Mouse (Mus musculus): Measurements from ENCODE around the gene Plaa. TPM values are rescaled to one million over a fixed set of nuclear protein-coding genes. Genes with fewer than 3 reads are reported as not detected.

Plaa gene
- polyA plus RNA-seq (2012; rRNA removed) = 47.2 and 50.5 TPM in 2 replicates

DNA sequence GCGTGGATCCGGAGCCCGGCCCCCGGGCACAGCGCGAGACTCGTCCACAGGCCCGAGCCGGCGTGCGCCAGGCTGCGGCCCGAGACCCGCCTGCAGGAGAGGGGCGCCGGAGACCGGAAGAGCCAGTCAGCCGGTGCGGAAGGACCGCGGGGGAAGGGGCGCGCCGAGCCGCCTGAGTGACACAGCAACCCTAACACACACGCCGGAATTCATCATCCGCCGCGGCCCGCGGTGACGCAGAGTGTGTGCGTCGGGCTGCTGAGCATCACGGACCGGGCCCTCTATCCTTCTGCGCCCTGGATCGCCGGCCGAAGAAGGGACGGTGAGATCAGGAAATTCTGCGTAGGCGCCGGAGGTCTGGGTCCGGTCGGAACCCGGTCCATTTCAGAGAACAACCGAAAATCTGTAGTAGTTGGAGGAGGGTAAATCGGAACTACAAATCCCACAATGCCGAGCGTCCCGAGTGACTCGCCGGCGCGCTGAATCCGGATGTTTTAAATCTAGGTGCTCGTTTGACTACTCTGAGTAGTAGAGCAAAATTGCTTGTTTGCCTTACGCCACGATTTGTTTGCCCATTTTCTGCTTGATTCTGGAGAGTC, at the start of gene Plaa:
Gene Plaa, minus strand, starts transcription at position 214 of the 599 bp plus-strand sequence.

DNA sequence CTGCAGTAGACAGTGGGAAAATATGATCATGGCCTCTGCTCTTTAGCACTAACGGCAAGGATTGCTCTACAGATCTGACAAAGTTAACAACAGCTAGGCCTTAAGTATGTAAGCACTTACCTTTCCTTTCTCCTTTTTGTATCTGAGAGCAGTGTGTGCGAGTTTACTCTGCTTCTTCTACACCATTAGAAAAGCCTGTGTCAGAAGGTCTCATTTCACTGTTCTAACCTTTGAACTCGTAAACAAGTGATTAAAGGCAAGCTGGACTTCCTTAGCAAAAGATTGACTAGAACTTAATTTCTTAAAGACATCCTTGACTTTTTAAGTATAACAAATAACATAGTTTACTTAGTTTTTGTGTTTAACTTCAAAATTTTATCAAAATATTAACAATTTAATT, 46.9 kb upstream of the Plaa start, which contains the start of gene Lrrc19:
Gene Lrrc19, minus strand, starts transcription at position 225 of the 400 bp plus-strand sequence.

DNA sequence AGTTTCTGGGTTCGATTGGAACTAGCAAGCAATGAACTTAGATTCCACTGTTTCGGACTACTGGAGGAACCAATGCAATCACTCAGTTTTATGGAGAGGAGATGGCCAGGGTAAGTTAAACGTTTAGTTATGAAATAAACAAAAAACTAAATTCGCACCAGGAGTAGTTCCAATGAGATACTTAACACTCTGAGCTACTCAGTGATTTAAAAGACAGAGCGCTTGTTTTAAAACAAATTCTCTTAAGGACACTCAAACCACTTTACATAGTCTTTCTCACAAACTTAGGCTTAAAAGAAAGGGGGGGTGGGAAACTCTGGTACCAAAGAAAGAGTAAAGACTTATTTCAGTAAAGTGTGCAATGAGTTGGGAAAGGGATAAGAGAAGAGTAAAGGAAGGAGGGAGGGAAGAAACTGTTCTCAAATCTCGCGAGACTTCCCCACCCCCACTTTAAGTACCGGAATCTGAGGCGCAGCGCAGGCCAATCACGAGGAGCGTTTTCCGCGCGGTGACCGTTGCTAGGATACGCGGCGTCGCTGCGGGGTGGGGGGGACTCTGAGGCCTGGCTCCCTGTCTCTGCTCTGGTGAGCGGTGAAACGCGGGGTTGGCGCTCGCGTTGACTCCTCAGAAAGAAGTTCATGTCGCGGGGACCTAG, 11.1 kb upstream of the Plaa start, which contains the start of gene Ift74:
Gene Ift74, plus strand, starts transcription at position 520 of the 655 bp plus-strand sequence.

GRCm38 (mm10) chr4:94556265-94557054, 46.6 kb downstream of the Plaa start, which contains the start of the genes Gm10306 and Caap1:
TSS of gene Gm10306 (plus strand) at chr4:94556546.
TSS of gene Caap1 (minus strand) at chr4:94556796.

Other genes starting within 250 kb of the Plaa start
- not detected in 2 replicates for gene Gm10306, start 46.7 kb downstream of the Plaa start, polyA plus RNA-seq (2012; rRNA removed)
- gene Caap1, start 46.4 kb downstream of the Plaa start, polyA plus RNA-seq (2012; rRNA removed) = 12.3 and 14.5 TPM in 2 replicates
- gene Ift74, start 11.2 kb upstream of the Plaa start, polyA plus RNA-seq (2012; rRNA removed) = 13.8 and 15.6 TPM in 2 replicates
- not detected in 2 replicates for gene Lrrc19, start 46.9 kb upstream of the Plaa start, polyA plus RNA-seq (2012; rRNA removed)
- 6.9 and 7.2 TPM in 2 replicates for gene Tek, start 136.0 kb upstream of the Plaa start, polyA plus RNA-seq (2012; rRNA removed)

Data from central nervous system, embryonic 18 days (tissue).